Mouse (Mus musculus) lung, embryonic 16.5 days (tissue): ENCODE data around the gene Xlr5b. TPM values are rescaled to one million over a fixed set of nuclear protein-coding genes. Genes with fewer than 3 reads are reported as not detected.
"Not testable (repeated sequence)": the region's sequence is repeated elsewhere in the genome, so short reads cannot be mapped to it uniquely, and the experiment has no call there.

Source experiments
- ATAC-seq: fragments of 200-750 bp; cut with Nextera tagmentation; 2 replicates; pipeline ENCODE4 v1.8.0; 2017; ENCODE audit warnings: low read depth, mild to moderate bottlenecking, moderate library complexity
- H3K27ac ChIP-seq: fragments of 300-500 bp; sonication (generic); 2 replicates; pipeline ENCODE4 v1.5.1; 2014; ENCODE audit warnings: mild to moderate bottlenecking, control low read depth, low read length
- H3K27me3 ChIP-seq: fragments of 300-500 bp; sonication (generic); 2 replicates; pipeline ENCODE4 v1.6.1; 2014; ENCODE audit warnings: low read depth, low read length, mixed read lengths; ENCODE audit not compliant: control insufficient read depth, insufficient read depth
- H3K36me3 ChIP-seq: fragments of 300-500 bp; sonication (generic); 2 replicates; pipeline ENCODE4 v1.6.1; 2014; ENCODE audit warnings: low read length; ENCODE audit not compliant: control insufficient read depth, insufficient read depth
- H3K4me1 ChIP-seq: fragments of 300-500 bp; sonication (generic); replicated peaks from 2 replicates; pipeline ENCODE4 v1.6.1; 2014; ENCODE audit warnings: low read length, mixed read lengths; ENCODE audit not compliant: control insufficient read depth, insufficient read depth
- H3K4me2 ChIP-seq: fragments of 300-500 bp; sonication (generic); 2 replicates; pipeline ENCODE4 v1.6.1; 2014; ENCODE audit warnings: low read depth, low read length, control low read depth
- H3K4me3 ChIP-seq: fragments of 300-500 bp; sonication (generic); 2 replicates; pipeline ENCODE4 v1.5.1; 2014; ENCODE audit warnings: mild to moderate bottlenecking, low read length, control low read depth
- H3K9ac ChIP-seq: fragments of 300-500 bp; sonication (generic); 2 replicates; pipeline ENCODE4 v1.6.1; 2014; ENCODE audit warnings: low read length, control low read depth
- H3K9me3 ChIP-seq: fragments of 300-500 bp; sonication (generic); 2 replicates; pipeline ENCODE4 v1.6.1; 2016; ENCODE audit warnings: low read length; ENCODE audit not compliant: control insufficient read depth
- WGBS: fragments of 180-500 bp; shearing (Covaris S2); extraction: QIAGEN DNeasy Blood & Tissue Kit; methylation state at CpG from one replicate; pipeline ENCODE4 v1.1.7; 2014; 5-methylcytosine and 5-hydroxymethylcytosine counted together
- polyA plus RNA-seq: library from polyadenylated mRNA; unstranded; fragments of >200 nt; fragmentation: Nextera tagmentation; extraction: Ambion mirVana; gene quantifications from 2 replicates; pipeline ENCODE4 v1.2.1, GENCODE M21; 2015

Xlr5b gene
- polyA plus RNA-seq = not detected in 2 replicates

DNA sequence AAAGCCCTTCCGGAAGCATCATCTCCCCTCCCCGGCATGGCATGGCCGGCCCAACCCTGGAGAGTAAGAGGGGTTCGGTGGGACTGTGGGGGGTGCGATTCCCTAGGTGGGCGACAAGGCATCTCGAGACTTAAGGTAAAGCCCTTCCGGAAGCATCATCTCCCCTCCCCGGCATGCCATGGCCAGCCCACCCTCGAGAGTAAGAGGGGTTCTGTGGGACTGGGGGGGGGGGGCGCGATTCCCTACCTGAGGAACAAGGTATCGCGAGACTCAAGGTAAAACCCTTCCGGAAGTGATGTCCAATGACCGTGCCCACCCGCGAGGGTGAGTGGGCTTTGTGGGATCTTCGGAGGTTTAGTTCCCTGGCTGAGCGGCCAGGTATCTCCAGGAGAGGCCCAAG lies at the start of gene Xlr5b:
Gene Xlr5b (plus strand): TSS at position 301 of the 400 bp plus-strand sequence.
- H3K4me2 ChIP-seq, ATAC-seq, H3K4me1 ChIP-seq, H3K9me3 ChIP-seq, H3K9ac ChIP-seq, H3K4me3 ChIP-seq, H3K27ac ChIP-seq, H3K36me3 ChIP-seq, H3K27me3 ChIP-seq: not testable (repeated sequence)
- WGBS = no CpG with 5 or more reads among the region's 20 CpGs

DNA sequence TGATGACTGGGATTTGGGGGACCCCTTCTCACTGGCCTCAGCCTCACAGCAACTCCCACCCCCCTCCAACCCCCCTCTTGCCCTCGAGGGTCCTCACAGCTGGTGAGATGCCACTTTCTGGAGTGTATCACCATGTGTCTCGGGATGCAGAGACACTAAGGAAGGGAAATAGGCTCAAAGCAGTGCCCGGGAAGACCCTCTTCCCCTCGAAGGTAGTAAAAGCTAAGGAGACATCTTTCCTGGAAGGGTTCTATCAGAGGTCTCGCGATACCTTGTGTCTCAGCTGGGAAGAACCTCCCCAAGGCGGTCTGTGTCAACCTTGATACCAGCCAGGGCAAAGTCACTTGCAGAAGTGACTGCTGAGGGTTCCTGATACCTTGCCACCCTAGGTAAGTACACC lies 31.8 kb upstream of the Xlr5b start, which contains the start of gene Gm14685:
Gene Gm14685 (plus strand): TSS at position 301 of the 400 bp plus-strand sequence.
- ATAC-seq, H3K4me1 ChIP-seq, H3K4me2 ChIP-seq, H3K4me3 ChIP-seq, H3K27ac ChIP-seq, H3K9ac ChIP-seq, H3K36me3 ChIP-seq, H3K27me3 ChIP-seq, H3K9me3 ChIP-seq: not testable (repeated sequence)
- no CpG with 5 or more reads among the region's 7 CpGs for WGBS

DNA sequence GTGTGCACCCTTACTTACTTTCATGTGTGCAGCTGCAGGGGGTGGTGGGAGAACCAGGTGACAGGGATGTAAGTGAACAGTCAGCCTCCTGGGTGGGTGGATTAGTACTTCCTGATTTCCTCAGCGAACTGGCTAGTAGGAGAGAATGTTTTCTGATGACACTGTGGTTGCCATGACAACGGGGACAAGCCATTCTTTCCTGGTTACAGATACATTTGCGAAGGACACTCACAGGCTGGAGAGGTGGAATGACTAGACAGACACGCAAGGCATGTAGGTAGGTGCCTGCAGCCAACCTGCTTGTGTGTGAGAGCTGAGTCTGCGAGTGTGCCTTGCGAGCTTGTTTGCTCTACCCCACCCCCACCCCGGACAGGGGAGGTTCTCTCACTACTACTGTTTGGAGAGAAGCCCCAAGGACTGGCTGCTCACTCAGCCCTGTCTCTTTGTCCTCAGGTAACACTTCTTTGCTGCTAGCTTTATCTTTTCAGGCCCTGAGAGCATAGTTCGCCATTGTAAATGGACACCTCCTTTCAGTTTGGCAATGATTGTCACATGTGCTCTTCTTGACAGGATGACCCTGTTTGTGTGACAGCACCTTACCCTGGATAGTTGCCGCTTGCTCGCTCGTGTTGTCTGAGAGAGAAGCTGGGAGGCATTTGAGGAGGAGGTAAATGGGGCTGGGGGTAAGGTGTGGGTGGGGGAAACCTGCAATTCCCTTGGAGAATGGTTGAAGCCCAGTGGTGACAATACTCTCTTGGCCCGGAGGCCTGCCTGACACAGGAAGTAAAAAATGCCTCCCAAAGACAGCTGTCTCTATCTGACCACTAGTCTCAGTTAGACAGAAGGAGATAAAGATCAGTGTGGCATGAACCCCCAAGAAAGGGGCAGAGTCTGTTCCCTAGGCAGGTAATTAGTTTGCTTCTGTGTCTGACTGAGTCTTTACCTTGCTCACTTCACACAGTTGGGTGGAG lies 25.5 kb upstream of the Xlr5b start:
- no CpG with 5 or more reads among the region's 12 CpGs for WGBS
- not testable (repeated sequence) for H3K9me3 ChIP-seq, H3K27me3 ChIP-seq, H3K9ac ChIP-seq, H3K4me1 ChIP-seq, H3K27ac ChIP-seq, H3K36me3 ChIP-seq, ATAC-seq, H3K4me2 ChIP-seq, H3K4me3 ChIP-seq

DNA sequence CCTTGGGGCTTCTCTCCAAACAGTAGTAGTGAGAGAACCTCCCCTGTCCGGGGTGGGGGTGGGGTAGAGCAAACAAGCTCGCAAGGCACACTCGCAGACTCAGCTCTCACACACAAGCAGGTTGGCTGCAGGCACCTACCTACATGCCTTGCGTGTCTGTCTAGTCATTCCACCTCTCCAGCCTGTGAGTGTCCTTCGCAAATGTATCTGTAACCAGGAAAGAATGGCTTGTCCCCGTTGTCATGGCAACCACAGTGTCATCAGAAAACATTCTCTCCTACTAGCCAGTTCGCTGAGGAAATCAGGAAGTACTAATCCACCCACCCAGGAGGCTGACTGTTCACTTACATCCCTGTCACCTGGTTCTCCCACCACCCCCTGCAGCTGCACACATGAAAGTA lies 5.4 kb upstream of the Xlr5b start:
- H3K9ac ChIP-seq, H3K4me2 ChIP-seq, H3K4me3 ChIP-seq, H3K9me3 ChIP-seq, H3K27ac ChIP-seq, H3K4me1 ChIP-seq, H3K36me3 ChIP-seq, H3K27me3 ChIP-seq: not testable (repeated sequence)
- peak; percentile 31; the same call in 1 of the 2 replicates for ATAC-seq
- no CpG with 5 or more reads among the region's 7 CpGs for whole genome bisulfite sequencing

DNA sequence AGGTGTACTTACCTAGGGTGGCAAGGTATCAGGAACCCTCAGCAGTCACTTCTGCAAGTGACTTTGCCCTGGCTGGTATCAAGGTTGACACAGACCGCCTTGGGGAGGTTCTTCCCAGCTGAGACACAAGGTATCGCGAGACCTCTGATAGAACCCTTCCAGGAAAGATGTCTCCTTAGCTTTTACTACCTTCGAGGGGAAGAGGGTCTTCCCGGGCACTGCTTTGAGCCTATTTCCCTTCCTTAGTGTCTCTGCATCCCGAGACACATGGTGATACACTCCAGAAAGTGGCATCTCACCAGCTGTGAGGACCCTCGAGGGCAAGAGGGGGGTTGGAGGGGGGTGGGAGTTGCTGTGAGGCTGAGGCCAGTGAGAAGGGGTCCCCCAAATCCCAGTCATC lies 754 bp downstream of the Xlr5b start, which contains the start of gene DXBay18:
Gene DXBay18 (minus strand): TSS at position 101 of the 400 bp plus-strand sequence.
- H3K4me2 ChIP-seq, H3K9ac ChIP-seq, H3K9me3 ChIP-seq, H3K36me3 ChIP-seq, H3K4me3 ChIP-seq, H3K27me3 ChIP-seq, H3K27ac ChIP-seq, H3K4me1 ChIP-seq, ATAC-seq: not testable (repeated sequence)
- no CpG with 5 or more reads among the region's 7 CpGs for WGBS

DNA sequence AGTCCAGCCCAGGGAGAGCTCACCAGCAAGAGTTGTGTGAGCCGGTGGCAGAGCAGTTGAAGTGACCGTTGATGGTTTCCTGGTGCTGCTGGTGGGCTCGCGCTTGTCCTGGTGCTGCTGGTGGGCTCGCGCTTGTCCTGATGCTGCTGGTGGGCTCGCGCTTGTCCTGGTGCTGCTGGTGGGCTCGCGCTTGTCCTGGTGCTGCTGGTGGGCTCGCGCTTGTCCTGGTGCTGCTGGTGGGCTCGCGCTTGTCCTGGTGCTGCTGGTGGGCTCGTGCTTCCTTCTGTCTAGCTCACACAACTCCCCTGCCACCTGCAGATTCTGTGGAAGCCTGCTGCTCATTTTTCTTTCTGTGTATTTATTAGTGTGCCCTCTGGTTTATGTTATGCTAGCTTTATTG lies 28.3 kb downstream of the Xlr5b start, which contains the start of gene Spin2d:
Gene Spin2d (minus strand): TSS at position 101 of the 400 bp plus-strand sequence.
- not testable (repeated sequence) for H3K27ac ChIP-seq, ATAC-seq, H3K36me3 ChIP-seq, H3K9me3 ChIP-seq, H3K9ac ChIP-seq, H3K4me3 ChIP-seq, H3K4me2 ChIP-seq, H3K27me3 ChIP-seq, H3K4me1 ChIP-seq
- 58% methylated on average over 6 of the region's 15 CpGs for WGBS

DNA sequence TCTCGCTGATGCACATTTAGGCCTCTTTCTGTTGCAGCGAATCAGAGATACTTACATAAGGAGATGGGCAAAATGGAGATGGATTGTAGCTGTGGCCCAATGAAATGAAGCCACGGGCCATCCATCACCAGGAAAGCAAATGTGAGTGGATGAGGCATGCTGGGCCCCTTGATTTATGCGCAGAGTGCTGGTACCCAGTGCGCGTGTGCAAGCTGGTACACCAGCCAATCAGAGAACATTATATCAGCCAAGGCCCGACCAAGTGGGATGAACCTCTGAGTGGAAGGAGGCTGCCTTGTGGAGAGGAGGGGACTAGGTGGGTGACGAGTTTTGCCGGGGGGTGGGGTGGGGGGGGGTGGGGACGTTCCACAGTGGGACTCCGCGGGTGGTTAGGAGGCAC lies 43.3 kb downstream of the Xlr5b start, which contains the start of gene Xlr3b:
Gene Xlr3b (plus strand): TSS at position 274 of the 400 bp plus-strand sequence.
- not testable (repeated sequence) for H3K27me3 ChIP-seq

More for the DNA sequence above, 43.3 kb downstream of the Xlr5b start, which contains the start of gene Xlr3b:
- not testable (repeated sequence) for H3K4me2 ChIP-seq, H3K36me3 ChIP-seq, H3K4me3 ChIP-seq, H3K9ac ChIP-seq, H3K27ac ChIP-seq, H3K9me3 ChIP-seq, H3K4me1 ChIP-seq
- 79% methylated on average over 9 of the region's 12 CpGs for WGBS
- ATAC-seq = peak; percentile 45; the same call in 1 of the 2 replicates

Other genes starting within 250 kb of the Xlr5b start
- gene Cetn2, start 230.4 kb upstream of the Xlr5b start, polyA plus RNA-seq = 91.4 and 91.5 TPM in 2 replicates
- gene Nsdhl, start 230.2 kb upstream of the Xlr5b start, polyA plus RNA-seq = 18.4 and 18.9 TPM in 2 replicates
- gene Zfp185, start 161.5 kb upstream of the Xlr5b start, polyA plus RNA-seq = 8.7 and 10.1 TPM in 2 replicates
- not detected in 2 replicates for gene Pnma5, start 111.7 kb upstream of the Xlr5b start, polyA plus RNA-seq
- gene Pnma3, start 84.0 kb upstream of the Xlr5b start, polyA plus RNA-seq = 0.10 and 0.15 TPM in 2 replicates
- gene Xlr4a, start 66.3 kb upstream of the Xlr5b start, polyA plus RNA-seq = 1.6 and 2.7 TPM in 2 replicates
- gene Xlr3a, start 51.7 kb upstream of the Xlr5b start, polyA plus RNA-seq = 2.4 and 4.6 TPM in 2 replicates
- not detected in 2 replicates for gene Gm14685, start 31.7 kb upstream of the Xlr5b start, polyA plus RNA-seq
- gene DXBay18, start 654 bp downstream of the Xlr5b start, polyA plus RNA-seq = not detected in 2 replicates
- gene Spin2d, start 28.2 kb downstream of the Xlr5b start, polyA plus RNA-seq = not detected in 2 replicates
- gene Xlr3b, start 43.4 kb downstream of the Xlr5b start, polyA plus RNA-seq = 8.4 and 10.6 TPM in 2 replicates
- gene Xlr4b, start 65.5 kb downstream of the Xlr5b start, polyA plus RNA-seq = 0.65 and 1.3 TPM in 2 replicates
- 10.5 TPM in 2 replicates for gene F8a, start 79.5 kb downstream of the Xlr5b start, polyA plus RNA-seq
- 0.24 and 0.83 TPM in 2 replicates for gene Xlr4c, start 94.3 kb downstream of the Xlr5b start, polyA plus RNA-seq
- not detected in 2 replicates for gene Xlr3c, start 116.6 kb downstream of the Xlr5b start, polyA plus RNA-seq
- gene Xlr5a, start 144.2 kb downstream of the Xlr5b start, polyA plus RNA-seq = 0.24 TPM in 1 of 2 replicates, not detected in the other
- not detected in 2 replicates for gene Xlr5c, start 144.2 kb downstream of the Xlr5b start, polyA plus RNA-seq
- gene Gm45015, start 188.0 kb downstream of the Xlr5b start, polyA plus RNA-seq = not detected in 2 replicates
- 12.9 and 13.8 TPM in 2 replicates for gene Zfp275, start 193.8 kb downstream of the Xlr5b start, polyA plus RNA-seq
- gene Gm18336, start 249.9 kb downstream of the Xlr5b start, polyA plus RNA-seq = not detected in 2 replicates